Mouse (Mus musculus) bone marrow macrophage, adult 2 months (primary cell): ENCODE measurements around the gene Gm20388.

Experiments used
- CTCF ChIP-seq: IDR thresholded peaks from 2 replicates; pipeline ENCODE4 v1.5.1; 2012; ENCODE audit warnings: low read depth, mild to moderate bottlenecking, low read length, moderate library complexity
- POLR2A ChIP-seq: IDR thresholded peaks from 2 replicates; pipeline ENCODE4 v1.6.1; 2012; ENCODE audit warnings: mild to moderate bottlenecking, low read depth, low read length, borderline replicate concordance

- TF ChIP-seq CTCF (no peak), POLR2A (no peak)
These were observed 2207.9 kb downstream of the Gm20388 start for GRCm38 (mm10) chr8:122118536-122118935.
